Mouse (Mus musculus) embryonic fibroblast, embryonic 13.5 days (primary cell): Measurements from ENCODE around the gene 9530053A07Rik.

Experiments used
- CTCF ChIP-seq: IDR thresholded peaks from 2 replicates; pipeline ENCODE4 v1.5.1; 2011; ENCODE audit warnings: mild to moderate bottlenecking, control low read depth, low read length, moderate library complexity, borderline replicate concordance; ENCODE audit not compliant: insufficient read depth
- POLR2A ChIP-seq: IDR thresholded peaks from 2 replicates; pipeline ENCODE4 v1.6.1; 2011; ENCODE audit warnings: low read depth, mild to moderate bottlenecking, control low read depth, low read length, moderate library complexity

GRCm38 (mm10) chr7:28159893-28160292 lies 30.6 kb downstream of the 9530053A07Rik start:
- TF ChIP-seq CTCF (no peak), POLR2A (no peak)
